Mouse (Mus musculus) adrenal gland (tissue): ENCODE results near the gene Ctsa.
"Not testable (repeated sequence)": the region's sequence is repeated elsewhere in the genome, so short reads cannot be mapped to it uniquely, and the experiment has no call there.

Experiments
- intact Hi-C: fragments of 180-260 bp; cut with DNase I; formaldehyde crosslinking; loops from one replicate; pipeline ENCODE4 v1.15.1; 2025

Ctsa gene

GRCm38 (mm10) chr2:164875648-164876047 lies 43.0 kb downstream of the Ctsa start:
- intact Hi-C loops = not testable (repeated sequence)

GRCm38 (mm10) chr2:164877376-164878215 lies 44.9 kb downstream of the Ctsa start:
- intact Hi-C loops = not testable (repeated sequence)

GRCm38 (mm10) chr2:164878509-164879227 lies 46.0 kb downstream of the Ctsa start:
- intact Hi-C loops = no loop called here

GRCm38 (mm10) chr2:164879228-164879567 lies 46.5 kb downstream of the Ctsa start, which contains the start of gene Pcif1:
Pcif1 (plus strand) TSS chr2:164879304.
- intact Hi-C loops = no loop called here

- intact Hi-C loops = no loop called here
Measured at GRCm38 (mm10) chr2:164879568-164880277, 47.0 kb downstream of the Ctsa start.

- intact Hi-C loops = no loop called here
Measured at GRCm38 (mm10) chr2:164882619-164883018, 49.9 kb downstream of the Ctsa start.

GRCm38 (mm10) chr2:164885788-164886187 lies 53.1 kb downstream of the Ctsa start:
- intact Hi-C loops = no loop called here

- intact Hi-C loops = no loop called here
Measured at GRCm38 (mm10) chr2:164886617-164887016, 53.9 kb downstream of the Ctsa start.

- intact Hi-C loops = no loop called here
Measured at GRCm38 (mm10) chr2:164888996-164889395, 56.3 kb downstream of the Ctsa start.

- intact Hi-C loops = no loop called here
Measured at GRCm38 (mm10) chr2:164889960-164890359, 57.3 kb downstream of the Ctsa start.
